Mouse (Mus musculus) ES-Bruce4 (cell line): ENCODE data around the gene Rcbtb2.

ENCODE experiments used
- CTCF ChIP-seq: IDR thresholded peaks from one replicate; pipeline ENCODE4 v1.8.1; 2011; ENCODE audit warnings: low read depth, low read length
- EP300 ChIP-seq: IDR thresholded peaks from 2 replicates; pipeline ENCODE4 v1.6.1; 2011; ENCODE audit warnings: low read depth, low read length; ENCODE audit not compliant: insufficient read depth
- POLR2A ChIP-seq: IDR thresholded peaks from one replicate; pipeline ENCODE4 v1.8.1; 2011; ENCODE audit warnings: low read length; ENCODE audit not compliant: insufficient read depth

DNA sequence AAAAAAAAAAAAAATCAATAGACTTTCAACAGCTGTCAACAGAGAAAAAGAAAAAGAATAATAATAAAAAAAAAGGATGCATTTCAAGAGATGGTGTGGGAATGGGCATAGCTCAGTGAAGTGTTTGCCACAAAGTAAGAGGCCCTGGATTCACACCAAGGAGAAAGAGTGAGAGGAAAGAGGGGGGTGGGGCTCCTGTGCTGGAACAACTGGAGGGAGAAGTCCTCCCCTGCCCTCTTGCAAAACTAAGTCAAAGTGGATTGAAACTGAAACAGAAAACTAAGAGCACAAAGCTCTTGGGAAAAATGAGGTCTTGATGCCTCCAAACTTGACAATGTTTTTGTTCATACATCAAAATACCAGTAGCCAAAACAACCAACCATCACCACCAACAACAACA, 86.4 kb downstream of the Rcbtb2 start:
- TF ChIP-seq POLR2A, result no peak
- no peak for TF ChIP-seq CTCF
- no peak for TF ChIP-seq EP300
